In the genomic region with DNA sequence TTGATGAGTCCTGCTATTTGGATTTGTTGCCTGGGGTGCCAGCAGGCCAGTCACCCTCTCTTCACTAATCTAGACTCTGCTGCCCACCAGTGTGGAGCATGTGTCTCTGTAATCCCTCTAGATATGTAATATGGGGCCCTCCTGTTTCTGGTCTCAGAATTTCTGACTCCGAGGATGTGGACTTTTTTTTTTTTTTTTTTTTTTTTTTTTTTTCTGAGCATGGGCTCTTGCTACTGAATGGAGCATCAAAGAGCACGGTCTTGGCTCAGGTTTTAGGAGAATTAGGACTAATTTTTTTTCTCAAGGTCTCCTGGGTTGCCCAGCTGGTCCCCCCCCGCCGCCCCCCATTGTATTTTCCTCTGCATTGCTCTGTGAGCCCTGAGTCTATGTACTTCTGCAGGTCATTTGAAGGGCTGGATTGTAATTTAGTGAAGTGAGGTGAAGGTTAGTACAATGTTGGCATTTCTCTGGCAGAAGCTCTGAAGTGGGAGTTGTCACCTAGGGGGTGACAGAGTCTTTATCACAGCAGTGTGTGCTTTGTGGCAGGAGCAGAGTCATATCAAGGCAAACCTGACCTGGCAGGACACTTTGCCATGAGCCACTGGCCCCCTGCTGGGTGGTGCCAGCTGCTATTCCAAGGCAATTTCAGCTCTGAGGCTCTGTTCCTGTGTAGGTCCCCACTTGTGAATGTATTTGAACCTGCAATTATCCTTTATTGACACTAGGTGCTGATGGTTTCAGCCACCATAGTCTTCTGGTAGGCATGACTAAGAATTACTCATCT, we compare ENCODE assay signal across 10 mouse cellular contexts. TPM values are rescaled to one million over a fixed set of nuclear protein-coding genes. Genes with fewer than 3 reads are reported as not detected.
A peak's percentile ranks its signal among the peaks of the same experiment; 100 is the strongest.
DNase-seq lines count a peak whose midpoint lies in the region; ATAC-seq and TF ChIP-seq lines count a peak whose summit lies in the region.
"Had no signal": no experiment of that assay in that cellular context is flagged by ENCODE, and none has a peak within 500 bp of the region (broad histone marks: within the 10 kb centered on the region; RNA-seq: fewer than 3 reads in every experiment).

No protein-coding gene starts in this region.

- H3K4me2 ChIP-seq in liver, postnatal 0 days (ENCODE audit: low read depth, low read length): no peak overlapping the region
- no peak overlapping the region for H3K4me2 ChIP-seq in liver, embryonic 11.5 days
- H3K4me2 ChIP-seq in forebrain, embryonic 14.5 days (ENCODE audit: low read length): peak overlapping the region; percentile 87
- H3K4me2 ChIP-seq in hindbrain, postnatal 0 days (ENCODE audit: low read depth, low read length): peak overlapping the region; percentile 98; the same call in 1 of the 2 replicates
- H3K4me2 ChIP-seq in neural tube, embryonic 15.5 days: peak overlapping the region; percentile 95

- peaks cover 33% of the 10 kb centered on the region for H3K27me3 ChIP-seq in liver, postnatal 0 days (ENCODE audit: insufficient read depth, low read length)
- H3K27me3 ChIP-seq in liver, embryonic 11.5 days (replicated peaks; ENCODE audit: control insufficient read depth, insufficient read depth, low read length): peaks cover 37% of the 10 kb centered on the region
- H3K27me3 ChIP-seq in forebrain, embryonic 14.5 days (replicated peaks; ENCODE audit: control insufficient read depth, insufficient read depth, low read length): no peaks in the 10 kb centered on the region
- no peaks in the 10 kb centered on the region for H3K27me3 ChIP-seq in hindbrain, postnatal 0 days (ENCODE audit: insufficient read depth, low read length)
- no peaks in the 10 kb centered on the region for H3K27me3 ChIP-seq in neural tube, embryonic 15.5 days (replicated peaks)

- H3K27ac ChIP-seq in liver, postnatal 0 days (ENCODE audit: low read depth): peak overlapping the region; percentile 8; the same call in 1 of the 2 replicates
- no peak overlapping the region for H3K27ac ChIP-seq in liver, embryonic 11.5 days (ENCODE audit: low read depth, low read length)
- no peak overlapping the region for H3K27ac ChIP-seq in forebrain, embryonic 14.5 days (ENCODE audit: low read depth, low read length)
- no peak overlapping the region for H3K27ac ChIP-seq in hindbrain, postnatal 0 days
- no peak overlapping the region for H3K27ac ChIP-seq in neural tube, embryonic 15.5 days (replicated peaks)

- TF ChIP-seq CTCF in liver, postnatal 0 days (IDR thresholded peaks at IDR 0.05; ENCODE audit: low read depth): no peak; the same call in 1 of the 2 replicates
- 0 out of 2 replicates have a peak, but pooled peaks have one; percentile 16 for TF ChIP-seq CTCF in hindbrain, postnatal 0 days (IDR thresholded peaks at IDR 0.05; ENCODE audit: low read depth)

- TF ChIP-seq EP300 in liver, postnatal 0 days (IDR thresholded peaks at IDR 0.05; ENCODE audit: low read depth): no peak

- DNase-seq in liver, postnatal 0 days: no peak
- no peak for DNase-seq in liver, embryonic 11.5 days (ENCODE audit: low spot score)
- no peak for DNase-seq in forebrain, embryonic 14.5 days (ENCODE audit: low spot score)
- no peak for DNase-seq in hindbrain, postnatal 0 days (ENCODE audit: low spot score)
- DNase-seq in adrenal gland, adult 2 months: no peak
- no peak for DNase-seq in cerebellum, adult 9-10 months
- DNase-seq: cerebellum, adult 18-20 months; kidney, adult 2 months had no signal

- no peak for ATAC-seq in liver, postnatal 0 days
- ATAC-seq in liver, embryonic 11.5 days (replicated peaks; ENCODE audit: low FRiP score): no peak
- no peak for ATAC-seq in forebrain, embryonic 14.5 days
- ATAC-seq in hindbrain, postnatal 0 days: no peak
- no peak for ATAC-seq in neural tube, embryonic 15.5 days (ENCODE audit: low FRiP score)

- H3K36me3 ChIP-seq in liver, postnatal 0 days (replicated peaks; ENCODE audit: insufficient read depth, low read length): no peaks in the 10 kb centered on the region
- no peaks in the 10 kb centered on the region for H3K36me3 ChIP-seq in liver, embryonic 11.5 days (ENCODE audit: control insufficient read depth, insufficient read depth, low read length)
- no peaks in the 10 kb centered on the region for H3K36me3 ChIP-seq in forebrain, embryonic 14.5 days (ENCODE audit: control insufficient read depth, insufficient read depth, low read length)
- H3K36me3 ChIP-seq in hindbrain, postnatal 0 days (ENCODE audit: insufficient read depth, low read length): no peaks in the 10 kb centered on the region
- H3K36me3 ChIP-seq in neural tube, embryonic 15.5 days: no peaks in the 10 kb centered on the region

- peaks cover 18% of the 10 kb centered on the region; the same call in 1 of the 2 replicates for H3K4me1 ChIP-seq in liver, postnatal 0 days (ENCODE audit: insufficient read depth)
- no peaks in the 10 kb centered on the region for H3K4me1 ChIP-seq in liver, embryonic 11.5 days (replicated peaks; ENCODE audit: control insufficient read depth, insufficient read depth, low read length)
- H3K4me1 ChIP-seq in forebrain, embryonic 14.5 days (ENCODE audit: control insufficient read depth, insufficient read depth, low read length): peaks cover 3% of the 10 kb centered on the region; the same call in 1 of the 2 replicates
- 0 out of 2 replicates have a peak, but pooled peaks cover 7% of the 10 kb centered on the region for H3K4me1 ChIP-seq in hindbrain, postnatal 0 days (ENCODE audit: insufficient read depth, low read length)
- H3K4me1 ChIP-seq in neural tube, embryonic 15.5 days: peaks cover 25% of the 10 kb centered on the region

- no peak overlapping the region for H3K9ac ChIP-seq in liver, postnatal 0 days (replicated peaks)
- no peak overlapping the region for H3K9ac ChIP-seq in liver, embryonic 11.5 days (ENCODE audit: low read depth, low read length)
- no peak overlapping the region for H3K9ac ChIP-seq in forebrain, embryonic 14.5 days (ENCODE audit: low read length)
- no peak overlapping the region for H3K9ac ChIP-seq in hindbrain, postnatal 0 days (replicated peaks; ENCODE audit: low read length)
- no peak overlapping the region for H3K9ac ChIP-seq in neural tube, embryonic 15.5 days (replicated peaks)

- WGBS in liver, postnatal 0 days (ENCODE audit: insufficient replicate concordance): 56% methylated on average over 4 of the region's 4 CpGs
- 55% methylated on average over 4 of the region's 4 CpGs for WGBS in liver, embryonic 11.5 days
- WGBS in forebrain, embryonic 14.5 days: 54% methylated on average over 4 of the region's 4 CpGs
- 59% methylated on average over 4 of the region's 4 CpGs for WGBS in hindbrain, postnatal 0 days
- 63% methylated on average over 4 of the region's 4 CpGs for WGBS in neural tube, embryonic 15.5 days

- no peaks in the 10 kb centered on the region for H3K9me3 ChIP-seq in liver, postnatal 0 days (ENCODE audit: low read length)
- no peaks in the 10 kb centered on the region for H3K9me3 ChIP-seq in liver, embryonic 11.5 days (ENCODE audit: control insufficient read depth, low read length)
- H3K9me3 ChIP-seq in forebrain, embryonic 14.5 days (replicated peaks; ENCODE audit: control insufficient read depth, low read length): peaks cover under 1% of the 10 kb centered on the region; the same call in 1 of the 2 replicates
- H3K9me3 ChIP-seq in hindbrain, postnatal 0 days (ENCODE audit: low read length): no peaks in the 10 kb centered on the region
- H3K9me3 ChIP-seq in neural tube, embryonic 15.5 days (replicated peaks): 0 out of 2 replicates have a peak, but pooled peaks cover 3% of the 10 kb centered on the region

- H3K4me3 ChIP-seq in liver, postnatal 0 days (ENCODE audit: low read depth, low read length): no peak overlapping the region
- H3K4me3 ChIP-seq in liver, embryonic 11.5 days (ENCODE audit: low read depth, low read length): no peak overlapping the region
- H3K4me3 ChIP-seq in forebrain, embryonic 14.5 days (ENCODE audit: low read depth, low read length): peak overlapping the region; percentile 81; the same call in 1 of the 2 replicates
- H3K4me3 ChIP-seq in hindbrain, postnatal 0 days (ENCODE audit: low read length): no peak overlapping the region
- peak overlapping the region; percentile 85; the same call in 1 of the 2 replicates for H3K4me3 ChIP-seq in neural tube, embryonic 15.5 days (replicated peaks)

RNA-seq across cellular contexts. Expression of a gene that starts 2.0 kb away (rescaled TPM):
- polyA plus RNA-seq in liver, postnatal 0 days (2015; fragmentation: Nextera tagmentation; extraction: Ambion mirVana): 1.6 and 2.0 TPM in 2 replicates
- 3.2 and 3.6 TPM in 2 replicates for polyA plus RNA-seq in liver, embryonic 11.5 days (2014; fragmentation: Nextera tagmentation; extraction: Ambion mirVana)
- polyA plus RNA-seq in forebrain, embryonic 14.5 days (2014; fragmentation: Nextera tagmentation; extraction: Ambion mirVana): 9.4 and 9.7 TPM in 2 replicates
- total RNA-seq in hindbrain, postnatal 0 days (2014; rRNA removed): 6.4 and 10.4 TPM in 2 replicates
- 2.7 and 2.9 TPM in 2 replicates for polyA plus RNA-seq in hindbrain, postnatal 0 days (2015; fragmentation: Nextera tagmentation; extraction: Ambion mirVana)
- polyA plus RNA-seq in neural tube, embryonic 15.5 days (2015; fragmentation: Nextera tagmentation; extraction: Ambion mirVana): 8.0 and 8.5 TPM in 2 replicates
- 1 to 10 TPM; 2.5 to 6.1 TPM for total RNA-seq in adrenal gland, adult 2 months (2021)
- polyA plus RNA-seq in adrenal gland, adult 2 months (2012; rRNA removed): 10.9 and 12.0 TPM in 2 replicates
- total RNA-seq: monocyte, adult 5-6 weeks had no signal

RNA-seq across cellular contexts. Expression of a gene that starts 50.3 kb away (rescaled TPM):
- polyA plus RNA-seq in liver, postnatal 0 days (2015; fragmentation: Nextera tagmentation; extraction: Ambion mirVana): 129 and 135 TPM in 2 replicates
- polyA plus RNA-seq in liver, embryonic 11.5 days (2014; fragmentation: Nextera tagmentation; extraction: Ambion mirVana): 284 and 303 TPM in 2 replicates
- 546 and 597 TPM in 2 replicates for polyA plus RNA-seq in forebrain, embryonic 14.5 days (2014; fragmentation: Nextera tagmentation; extraction: Ambion mirVana)
- 178 and 179 TPM in 2 replicates for total RNA-seq in hindbrain, postnatal 0 days (2014; rRNA removed)
- 527 and 556 TPM in 2 replicates for polyA plus RNA-seq in hindbrain, postnatal 0 days (2015; fragmentation: Nextera tagmentation; extraction: Ambion mirVana)
- polyA plus RNA-seq in neural tube, embryonic 15.5 days (2015; fragmentation: Nextera tagmentation; extraction: Ambion mirVana): 520 and 554 TPM in 2 replicates
- 100 to 1,000 TPM; 241 to 321 TPM for total RNA-seq in adrenal gland, adult 2 months (2021)
- polyA plus RNA-seq in adrenal gland, adult 2 months (2012; rRNA removed): 25.4 and 26.1 TPM in 2 replicates

Comparison
In these comparisons a context has a peak if more than half of its experiments do, and no peak if none do; other contexts are left out.
1. H3K4me2 ChIP-seq: peak in forebrain, embryonic 14.5 days (single experiment), hindbrain, postnatal 0 days (single experiment) and neural tube, embryonic 15.5 days (single experiment); none in liver, postnatal 0 days (single experiment) and liver, embryonic 11.5 days (single experiment).
2. H3K4me3 ChIP-seq: peak in forebrain, embryonic 14.5 days (single experiment) and neural tube, embryonic 15.5 days (single experiment); none in liver, postnatal 0 days (single experiment), liver, embryonic 11.5 days (single experiment) and hindbrain, postnatal 0 days (single experiment).